Mouse (Mus musculus): ENCODE results near the gene Serpina3n. TPM values are rescaled to one million over a fixed set of nuclear protein-coding genes. Genes with fewer than 3 reads are reported as not detected.
"Not testable (repeated sequence)": the region's sequence is repeated elsewhere in the genome, so short reads cannot be mapped to it uniquely, and the experiment has no call there.

Gene Serpina3n
- 0.24 TPM in 1 of 2 replicates, not detected in the other for polyA plus RNA-seq (2014; fragmentation: Nextera tagmentation; extraction: Ambion mirVana)

DNA sequence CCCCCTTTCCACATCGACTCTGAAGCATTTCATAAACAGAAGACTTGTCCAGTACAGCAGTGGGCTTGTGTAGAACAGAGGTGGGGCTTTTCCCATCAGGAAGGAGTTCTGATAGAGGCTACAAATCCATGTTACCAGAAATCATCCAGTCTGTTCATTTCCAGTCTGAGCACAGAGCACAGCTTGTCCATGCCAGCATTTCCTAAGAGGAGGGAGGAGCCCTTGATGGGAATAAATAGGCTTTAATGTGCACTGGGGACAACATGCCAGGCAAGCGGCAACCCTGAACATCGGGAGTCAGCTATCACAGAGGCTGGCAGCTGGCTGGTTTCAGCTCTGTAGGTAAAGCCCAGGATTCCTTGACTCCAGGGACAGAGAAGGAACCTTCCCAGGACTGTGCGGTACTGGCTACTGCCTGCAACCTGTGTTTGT is at the start of gene Serpina3n:
Serpina3n (plus strand) TSS at position 276 of the 432 bp plus-strand sequence.
- no peak for ATAC-seq (replicated peaks; ENCODE audit: insufficient number of reproducible peaks, low FRiP score, low TSS enrichment)
- Histone ChIP-seq H3K9me3 (replicated peaks; ENCODE audit: control insufficient read depth, low read length) (no peaks in the 10 kb centered on the region), H3K27ac (ENCODE audit: low read depth, low read length) (no peak within 1 kb of the TSS), H3K36me3 (ENCODE audit: control insufficient read depth, insufficient read depth, low read length) (no peaks in the 10 kb centered on the region), H3K4me2 (no peak within 1 kb of the TSS), H3K4me3 (ENCODE audit: low read depth, low read length) (no peak within 1 kb of the TSS), H3K27me3 (ENCODE audit: control insufficient read depth, insufficient read depth, low read length) (no peaks in the 10 kb centered on the region), H3K4me1 (ENCODE audit: control insufficient read depth, insufficient read depth, low read length) (no peaks in the 10 kb centered on the region), H3K9ac (ENCODE audit: low read depth, low read length) (no peak within 1 kb of the TSS)
- WGBS (ENCODE audit: insufficient replicate concordance) = 54% methylated on average over 4 of the region's 4 CpGs

DNA sequence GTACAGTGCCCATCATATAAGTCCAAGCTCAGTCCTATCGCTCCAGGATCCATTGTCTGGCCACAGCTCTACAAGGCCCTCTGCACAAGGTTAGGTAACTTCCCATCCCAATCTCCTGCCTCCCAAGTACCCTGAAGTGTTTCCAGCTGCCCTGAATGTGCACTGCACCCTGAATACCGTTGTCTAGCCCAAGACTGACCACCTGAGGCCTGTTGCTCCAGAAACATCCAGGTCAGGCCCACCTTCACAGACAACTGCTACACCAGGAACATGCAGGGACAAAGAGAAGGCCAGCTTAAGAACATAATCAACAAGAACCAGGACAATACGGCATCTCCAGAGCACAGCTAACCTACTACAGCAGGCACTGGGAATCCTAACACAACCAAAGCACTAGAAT is 36.5 kb upstream of the Serpina3n start:
- no peak overlapping the region for H3K9ac ChIP-seq (ENCODE audit: low read depth, low read length)
- H3K4me3 ChIP-seq (ENCODE audit: low read depth, low read length) = no peak overlapping the region
- H3K4me2 ChIP-seq = no peak overlapping the region
- ATAC-seq (replicated peaks; ENCODE audit: insufficient number of reproducible peaks, low FRiP score, low TSS enrichment) = no peak
- no peaks in the 10 kb centered on the region for H3K9me3 ChIP-seq (replicated peaks; ENCODE audit: control insufficient read depth, low read length)
- WGBS (ENCODE audit: insufficient replicate concordance) = 75% methylated on average over 3 of the region's 3 CpGs
- H3K27me3 ChIP-seq (ENCODE audit: control insufficient read depth, insufficient read depth, low read length) = no peaks in the 10 kb centered on the region
- no peak overlapping the region for H3K27ac ChIP-seq (ENCODE audit: low read depth, low read length)
- H3K36me3 ChIP-seq (ENCODE audit: control insufficient read depth, insufficient read depth, low read length) = no peaks in the 10 kb centered on the region
- no peaks in the 10 kb centered on the region for H3K4me1 ChIP-seq (ENCODE audit: control insufficient read depth, insufficient read depth, low read length)

DNA sequence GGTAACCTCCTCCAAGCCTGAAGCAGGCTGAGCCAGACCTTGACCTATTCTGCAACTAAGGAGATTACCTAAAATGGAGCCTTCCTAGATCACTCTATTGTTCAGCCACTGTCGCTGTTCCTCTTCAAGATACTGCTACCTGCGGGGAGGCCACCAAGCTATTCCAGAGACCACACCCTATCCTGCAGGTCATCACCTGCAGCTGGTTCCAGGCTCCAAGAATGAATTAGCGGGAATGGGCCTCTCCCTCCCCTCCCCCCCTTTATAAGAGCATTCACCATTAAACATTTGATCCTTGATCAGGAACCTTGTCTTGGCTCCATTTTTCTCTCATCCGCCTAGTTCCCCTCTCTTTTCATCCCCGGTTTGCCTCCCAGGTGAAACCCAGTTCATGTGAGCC is 29.4 kb upstream of the Serpina3n start:
- ATAC-seq (replicated peaks; ENCODE audit: insufficient number of reproducible peaks, low FRiP score, low TSS enrichment); H3K27me3 ChIP-seq (ENCODE audit: control insufficient read depth, insufficient read depth, low read length); H3K4me2 ChIP-seq; H3K9ac ChIP-seq (ENCODE audit: low read depth, low read length); H3K4me3 ChIP-seq (ENCODE audit: low read depth, low read length); H3K4me1 ChIP-seq (ENCODE audit: control insufficient read depth, insufficient read depth, low read length); H3K36me3 ChIP-seq (ENCODE audit: control insufficient read depth, insufficient read depth, low read length); H3K9me3 ChIP-seq (replicated peaks; ENCODE audit: control insufficient read depth, low read length); H3K27ac ChIP-seq (ENCODE audit: low read depth, low read length): not testable (repeated sequence)
- WGBS (ENCODE audit: insufficient replicate concordance) = 65% methylated on average over 5 of the region's 5 CpGs

DNA sequence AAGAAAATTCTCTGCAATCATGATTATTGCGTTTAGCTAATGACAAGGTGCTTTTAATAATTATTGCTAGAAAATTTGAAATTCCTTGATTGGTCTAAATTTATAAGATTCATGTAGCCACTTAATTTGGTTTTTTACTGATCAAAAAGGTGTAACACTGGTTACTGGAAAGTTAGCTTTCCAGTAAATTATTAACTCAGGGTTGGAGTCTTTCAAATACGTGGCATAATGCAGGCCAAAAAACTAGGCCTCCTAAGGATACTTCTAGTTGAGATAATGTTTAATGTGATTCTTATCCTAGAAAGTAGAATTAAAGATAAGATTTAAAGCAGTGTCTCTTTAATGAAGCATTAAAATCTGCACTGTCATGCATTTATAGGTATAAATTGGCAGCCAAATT is 28.2 kb upstream of the Serpina3n start:
- not testable (repeated sequence) for H3K27ac ChIP-seq (ENCODE audit: low read depth, low read length); H3K9me3 ChIP-seq (replicated peaks; ENCODE audit: control insufficient read depth, low read length); H3K27me3 ChIP-seq (ENCODE audit: control insufficient read depth, insufficient read depth, low read length); H3K36me3 ChIP-seq (ENCODE audit: control insufficient read depth, insufficient read depth, low read length); H3K4me2 ChIP-seq; H3K9ac ChIP-seq (ENCODE audit: low read depth, low read length); H3K4me1 ChIP-seq (ENCODE audit: control insufficient read depth, insufficient read depth, low read length); ATAC-seq (replicated peaks; ENCODE audit: insufficient number of reproducible peaks, low FRiP score, low TSS enrichment); H3K4me3 ChIP-seq (ENCODE audit: low read depth, low read length)
- 66% methylated on average over 2 of the region's 2 CpGs for WGBS (ENCODE audit: insufficient replicate concordance)

DNA sequence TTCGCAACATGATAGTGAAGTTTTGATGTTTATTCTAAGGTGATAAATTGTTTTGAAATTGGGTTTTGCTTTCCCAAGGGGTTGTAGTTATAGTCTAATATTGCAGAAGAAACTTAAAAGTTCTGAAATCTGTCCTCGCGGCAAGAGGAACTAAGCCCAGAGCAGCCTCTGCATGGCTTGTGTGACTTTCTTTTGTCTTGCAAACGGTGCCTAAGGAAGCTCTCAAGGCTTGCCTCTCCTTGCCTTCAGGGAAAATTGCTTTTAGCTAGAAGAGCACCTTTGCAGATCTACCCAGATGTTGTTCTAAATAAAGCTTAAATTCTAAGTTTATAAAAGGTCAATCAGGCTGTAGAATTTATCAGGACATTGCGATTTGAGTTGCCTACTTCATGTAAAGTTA is 27.7 kb upstream of the Serpina3n start:
- H3K27me3 ChIP-seq (ENCODE audit: control insufficient read depth, insufficient read depth, low read length); H3K4me2 ChIP-seq; ATAC-seq (replicated peaks; ENCODE audit: insufficient number of reproducible peaks, low FRiP score, low TSS enrichment); H3K27ac ChIP-seq (ENCODE audit: low read depth, low read length); H3K4me1 ChIP-seq (ENCODE audit: control insufficient read depth, insufficient read depth, low read length); H3K4me3 ChIP-seq (ENCODE audit: low read depth, low read length); H3K36me3 ChIP-seq (ENCODE audit: control insufficient read depth, insufficient read depth, low read length); H3K9ac ChIP-seq (ENCODE audit: low read depth, low read length); H3K9me3 ChIP-seq (replicated peaks; ENCODE audit: control insufficient read depth, low read length): not testable (repeated sequence)
- 57% methylated on average over 5 of the region's 5 CpGs for WGBS (ENCODE audit: insufficient replicate concordance)

DNA sequence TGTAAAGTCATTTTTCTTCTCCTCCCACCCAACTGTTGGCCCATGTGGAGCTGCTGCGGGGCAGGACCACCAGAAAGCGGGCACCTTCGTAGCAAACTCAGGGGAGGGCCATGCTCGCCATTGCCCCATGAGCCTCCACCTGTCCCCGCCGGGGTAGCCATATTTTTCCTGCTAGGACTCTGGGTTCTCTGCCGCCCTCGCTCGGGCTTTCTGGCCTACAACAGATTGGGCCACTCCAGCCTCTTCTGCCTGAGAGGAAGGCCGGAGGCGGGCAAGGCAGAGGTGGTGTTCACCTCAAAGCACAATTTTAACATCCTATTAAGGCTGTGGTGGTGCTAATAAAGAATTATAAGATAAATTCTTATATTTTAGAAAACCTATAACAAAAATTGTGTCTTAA is 26.7 kb upstream of the Serpina3n start:
- WGBS (ENCODE audit: insufficient replicate concordance) = 91% methylated on average over 11 of the region's 11 CpGs
- Histone ChIP-seq H3K27me3 (ENCODE audit: control insufficient read depth, insufficient read depth, low read length) (no peaks in the 10 kb centered on the region), H3K4me1 (ENCODE audit: control insufficient read depth, insufficient read depth, low read length) (no peaks in the 10 kb centered on the region), H3K9ac (ENCODE audit: low read depth, low read length) (no peak overlapping the region), H3K4me2 (no peak overlapping the region), H3K36me3 (ENCODE audit: control insufficient read depth, insufficient read depth, low read length) (no peaks in the 10 kb centered on the region), H3K9me3 (replicated peaks; ENCODE audit: control insufficient read depth, low read length) (peaks cover 2% of the 10 kb centered on the region; the same call in 1 of the 2 replicates), H3K4me3 (ENCODE audit: low read depth, low read length) (no peak overlapping the region), H3K27ac (ENCODE audit: low read depth, low read length) (no peak overlapping the region)
- no peak for ATAC-seq (replicated peaks; ENCODE audit: insufficient number of reproducible peaks, low FRiP score, low TSS enrichment)

DNA sequence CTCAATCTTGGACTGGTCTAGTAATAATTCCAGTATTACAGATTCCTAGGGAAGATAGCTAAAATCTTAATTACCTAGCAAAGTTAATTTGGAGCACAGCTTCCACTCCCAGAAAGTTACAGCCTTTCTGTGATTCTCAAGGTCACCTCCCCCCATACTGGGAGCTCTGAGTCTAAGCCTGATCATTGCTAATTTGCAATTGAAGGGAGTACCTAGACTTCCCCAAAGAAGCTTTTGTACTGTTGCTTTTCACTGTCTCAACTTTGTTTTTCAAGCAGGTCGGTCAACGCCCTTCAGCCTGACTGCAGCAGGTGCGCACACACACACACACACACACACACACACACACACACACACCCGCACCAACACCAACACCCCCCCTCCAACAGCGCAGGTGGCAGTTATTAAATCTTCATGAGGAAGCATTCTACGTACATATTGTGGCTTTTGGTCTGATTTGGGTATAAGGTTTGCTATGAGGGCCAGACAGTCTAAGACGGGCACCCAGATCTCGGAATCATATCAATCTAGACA is 25.4 kb upstream of the Serpina3n start:
- not testable (repeated sequence) for H3K9me3 ChIP-seq (replicated peaks; ENCODE audit: control insufficient read depth, low read length); H3K27me3 ChIP-seq (ENCODE audit: control insufficient read depth, insufficient read depth, low read length); ATAC-seq (replicated peaks; ENCODE audit: insufficient number of reproducible peaks, low FRiP score, low TSS enrichment); H3K27ac ChIP-seq (ENCODE audit: low read depth, low read length); H3K4me3 ChIP-seq (ENCODE audit: low read depth, low read length); H3K4me2 ChIP-seq; H3K36me3 ChIP-seq (ENCODE audit: control insufficient read depth, insufficient read depth, low read length); H3K4me1 ChIP-seq (ENCODE audit: control insufficient read depth, insufficient read depth, low read length); H3K9ac ChIP-seq (ENCODE audit: low read depth, low read length)
- 87% methylated on average over 8 of the region's 8 CpGs for WGBS (ENCODE audit: insufficient replicate concordance)

DNA sequence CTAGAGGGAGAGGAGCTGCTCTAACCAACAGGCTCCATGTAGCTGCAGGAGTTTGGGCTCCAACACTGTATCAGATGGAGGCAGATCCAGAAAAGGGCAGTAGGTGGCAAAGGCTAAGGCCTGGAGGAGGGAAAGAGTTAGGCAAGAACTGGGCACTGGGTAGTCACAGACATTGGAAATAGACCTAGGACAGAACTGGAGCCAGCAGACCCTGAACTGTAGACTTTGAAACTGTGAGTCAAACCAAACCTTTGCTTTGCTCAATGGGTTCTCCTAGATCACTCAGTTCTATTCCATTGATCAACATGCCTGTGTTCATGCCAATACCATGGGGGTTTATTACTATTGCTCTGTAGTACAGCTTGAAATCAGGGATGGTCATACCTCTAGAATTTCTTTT is 20.5 kb upstream of the Serpina3n start:
- not testable (repeated sequence) for ATAC-seq (replicated peaks; ENCODE audit: insufficient number of reproducible peaks, low FRiP score, low TSS enrichment); H3K36me3 ChIP-seq (ENCODE audit: control insufficient read depth, insufficient read depth, low read length); H3K9ac ChIP-seq (ENCODE audit: low read depth, low read length); H3K4me1 ChIP-seq (ENCODE audit: control insufficient read depth, insufficient read depth, low read length); H3K9me3 ChIP-seq (replicated peaks; ENCODE audit: control insufficient read depth, low read length); H3K4me3 ChIP-seq (ENCODE audit: low read depth, low read length); H3K4me2 ChIP-seq; H3K27ac ChIP-seq (ENCODE audit: low read depth, low read length); H3K27me3 ChIP-seq (ENCODE audit: control insufficient read depth, insufficient read depth, low read length)

DNA sequence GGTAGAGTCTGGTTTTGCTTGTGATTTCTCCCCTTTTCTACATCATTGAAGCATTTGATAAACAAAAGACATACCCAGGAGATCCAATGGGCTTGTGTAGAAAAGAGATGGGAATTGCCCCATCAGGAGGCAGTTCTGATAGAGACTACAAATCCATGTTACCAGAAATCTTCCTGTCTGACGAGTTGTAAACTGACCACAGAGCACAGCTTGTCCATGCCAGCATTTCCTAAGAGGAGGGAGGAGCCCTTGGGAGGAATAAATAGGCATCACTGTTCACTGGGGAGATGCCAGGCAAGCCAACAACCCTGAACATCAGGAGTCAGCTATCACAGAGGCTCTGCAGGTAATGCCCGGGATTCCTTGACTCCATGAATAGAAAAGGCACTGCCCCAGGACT is 19.7 kb upstream of the Serpina3n start:
- not testable (repeated sequence) for H3K9ac ChIP-seq (ENCODE audit: low read depth, low read length); H3K4me1 ChIP-seq (ENCODE audit: control insufficient read depth, insufficient read depth, low read length); H3K4me2 ChIP-seq; H3K27ac ChIP-seq (ENCODE audit: low read depth, low read length); H3K27me3 ChIP-seq (ENCODE audit: control insufficient read depth, insufficient read depth, low read length); H3K9me3 ChIP-seq (replicated peaks; ENCODE audit: control insufficient read depth, low read length); ATAC-seq (replicated peaks; ENCODE audit: insufficient number of reproducible peaks, low FRiP score, low TSS enrichment); H3K4me3 ChIP-seq (ENCODE audit: low read depth, low read length); H3K36me3 ChIP-seq (ENCODE audit: control insufficient read depth, insufficient read depth, low read length)
- WGBS (ENCODE audit: insufficient replicate concordance) = 64% methylated on average over 2 of the region's 2 CpGs
